Mouse (Mus musculus): ENCODE measurements at regions not wholly inside any gene's neighbourhood (a gene's known extent, or its start where the extent isn't known, plus 50 kb on each side); places are given as distances from the start of the nearest gene placed in this dataset.

DNA sequence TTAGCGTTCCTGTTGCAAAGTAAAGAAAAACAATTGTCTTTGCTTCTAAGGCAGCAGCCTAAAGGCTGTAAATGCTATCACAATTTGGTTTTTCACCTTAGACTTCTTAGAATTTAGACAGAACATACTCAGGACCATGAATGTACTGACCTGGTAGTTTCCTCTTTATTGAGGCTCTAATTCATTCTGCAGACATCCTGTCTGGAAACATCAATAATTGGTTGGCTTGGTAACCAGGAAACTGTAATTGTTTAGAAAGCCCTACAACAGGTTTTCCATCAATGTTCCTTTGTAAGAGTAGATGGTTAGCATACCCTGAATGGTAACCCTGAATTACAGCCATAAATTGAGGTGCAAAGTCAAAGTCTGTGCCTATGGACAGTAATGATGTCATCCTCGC is 67.4 kb upstream of the Prr30 start:
- TF ChIP-seq GATA1 (IDR thresholded peaks at IDR 0.05; ENCODE audit: borderline replicate concordance, low read length) (no peak), FLI1 (IDR thresholded peaks at IDR 0.05; ENCODE audit: low read length) (no peak)
